Mouse (Mus musculus) urinary bladder, postnatal 36 days (tissue): Measurements from ENCODE around the gene Pear1.
A peak's percentile ranks its signal among the peaks of the same experiment; 100 is the strongest.

Experiments used
- DNase-seq, 2 experiments: peaks; one replicate each; pipeline ENCODE4 v3.0.0; 2022; ENCODE audit warnings: low spot score in 2 of 2, mixed read lengths in 1 of 2

The Pear1 gene

DNA sequence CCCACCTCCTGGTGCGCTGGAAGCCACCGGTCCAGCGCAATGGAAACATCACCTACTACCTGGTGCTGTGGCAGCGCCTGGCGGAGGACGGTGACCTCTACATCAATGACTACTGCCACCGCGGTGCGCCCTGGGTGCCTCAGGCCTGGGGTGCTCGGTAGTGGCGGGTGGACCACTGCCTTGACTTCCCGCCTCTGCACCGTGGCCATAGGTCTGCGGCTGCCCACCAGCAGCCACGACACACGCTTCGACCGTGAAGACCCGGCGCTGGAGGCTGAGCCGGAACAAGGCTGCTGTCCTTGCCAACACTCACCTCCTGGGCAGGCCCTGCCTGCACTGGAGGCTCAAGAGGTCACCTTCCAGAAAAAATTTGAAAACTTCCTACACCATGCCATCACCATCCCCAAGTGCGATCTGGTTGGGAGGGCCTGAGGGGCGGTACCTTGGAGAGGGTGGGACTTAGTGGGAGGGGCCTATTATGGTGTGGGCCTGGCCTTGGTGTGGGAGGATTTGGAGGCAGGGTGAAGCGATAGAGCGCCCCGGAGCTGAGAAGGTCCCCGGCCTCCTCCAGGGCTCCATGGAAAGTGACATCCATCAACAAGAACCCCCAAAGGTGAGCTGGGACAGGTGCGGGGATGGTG is 14.7 kb downstream of the Pear1 start:
- DNase-seq = no peak

DNA sequence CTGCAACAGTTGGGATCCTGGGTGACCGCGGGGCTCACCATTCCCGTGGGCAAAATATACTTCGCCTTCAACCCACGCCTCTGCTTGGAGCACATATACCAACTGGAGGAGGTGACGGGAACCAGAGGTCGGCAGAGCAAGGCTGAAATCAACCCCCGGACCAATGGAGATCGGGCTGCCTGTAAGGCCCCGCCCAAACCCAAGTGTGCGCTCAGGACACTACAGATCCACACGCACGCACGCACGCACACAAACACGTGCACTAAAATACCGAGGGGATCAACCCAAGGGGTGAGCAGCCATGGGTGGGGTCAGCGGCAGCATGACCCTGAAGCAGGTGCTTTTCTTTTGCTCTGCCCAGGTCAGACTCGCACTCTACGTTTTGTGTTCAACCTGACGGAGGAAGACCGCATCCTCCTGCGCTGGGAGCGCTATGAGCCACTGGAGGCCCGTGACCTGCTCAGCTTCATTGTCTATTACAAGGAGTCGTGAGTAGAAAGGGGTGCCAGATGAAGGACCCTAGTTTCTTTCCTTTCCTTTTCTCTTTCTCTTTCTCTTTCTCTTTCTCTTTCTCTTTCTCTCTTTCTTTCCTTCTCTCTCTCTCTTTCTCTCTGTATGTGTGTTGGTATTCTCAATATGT is 19.9 kb downstream of the Pear1 start:
- DNase-seq = no peak

DNA sequence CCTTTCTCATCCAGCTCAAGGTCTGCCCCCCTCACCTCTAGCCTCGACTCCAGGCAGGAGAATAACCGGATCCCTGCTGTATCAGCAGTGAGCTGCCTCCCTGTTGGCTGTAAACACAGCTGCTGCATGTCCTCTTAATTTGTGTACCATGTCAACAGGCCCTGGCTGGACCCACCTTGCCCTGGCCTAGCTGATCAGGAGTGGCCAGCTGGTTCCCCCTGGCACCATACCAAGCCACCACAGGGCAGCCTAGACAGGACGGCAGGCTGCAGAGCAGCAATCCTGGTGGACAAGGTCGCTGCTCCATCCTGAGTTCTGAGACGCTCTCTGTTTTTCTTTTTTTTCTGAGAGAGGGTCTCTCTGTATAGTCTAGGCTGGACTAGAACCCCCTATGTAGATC is 22.4 kb downstream of the Pear1 start:
- DNase-seq = no peak

DNA sequence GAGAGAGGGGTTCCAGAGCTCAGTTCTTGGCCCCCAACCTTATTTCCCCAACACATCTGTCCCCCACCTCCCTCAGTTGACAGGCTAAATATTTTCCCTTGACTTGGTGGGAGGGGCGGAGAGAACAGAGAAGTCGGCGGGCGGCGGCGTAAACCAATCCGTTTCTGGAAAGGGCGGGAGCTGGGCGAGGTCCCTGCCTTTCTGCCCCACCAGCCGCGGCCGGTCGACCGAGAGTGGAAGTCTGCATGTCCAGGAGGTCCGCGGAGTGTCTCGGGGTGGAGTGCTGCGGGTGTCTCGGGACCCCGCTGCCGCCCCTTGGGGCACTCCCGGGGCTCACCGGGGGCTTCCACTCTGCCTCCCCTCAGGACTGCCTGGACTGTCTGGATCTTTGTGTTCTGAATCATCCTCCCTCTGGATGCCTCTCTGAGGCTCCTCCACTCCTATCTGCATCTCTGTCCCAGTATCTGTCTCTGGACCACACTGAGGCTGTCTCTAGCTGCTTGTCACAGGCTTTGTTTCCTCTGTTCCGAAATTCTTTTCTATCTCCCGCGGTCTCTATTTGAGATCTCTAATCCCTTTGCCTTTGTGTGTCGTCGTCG is 27.3 kb downstream of the Pear1 start, which contains the start of gene Insrr:
Gene Insrr (plus strand): TSS at position 216 of the 599 bp plus-strand sequence.
- peak; percentile 35 to 41 for DNase-seq

DNA sequence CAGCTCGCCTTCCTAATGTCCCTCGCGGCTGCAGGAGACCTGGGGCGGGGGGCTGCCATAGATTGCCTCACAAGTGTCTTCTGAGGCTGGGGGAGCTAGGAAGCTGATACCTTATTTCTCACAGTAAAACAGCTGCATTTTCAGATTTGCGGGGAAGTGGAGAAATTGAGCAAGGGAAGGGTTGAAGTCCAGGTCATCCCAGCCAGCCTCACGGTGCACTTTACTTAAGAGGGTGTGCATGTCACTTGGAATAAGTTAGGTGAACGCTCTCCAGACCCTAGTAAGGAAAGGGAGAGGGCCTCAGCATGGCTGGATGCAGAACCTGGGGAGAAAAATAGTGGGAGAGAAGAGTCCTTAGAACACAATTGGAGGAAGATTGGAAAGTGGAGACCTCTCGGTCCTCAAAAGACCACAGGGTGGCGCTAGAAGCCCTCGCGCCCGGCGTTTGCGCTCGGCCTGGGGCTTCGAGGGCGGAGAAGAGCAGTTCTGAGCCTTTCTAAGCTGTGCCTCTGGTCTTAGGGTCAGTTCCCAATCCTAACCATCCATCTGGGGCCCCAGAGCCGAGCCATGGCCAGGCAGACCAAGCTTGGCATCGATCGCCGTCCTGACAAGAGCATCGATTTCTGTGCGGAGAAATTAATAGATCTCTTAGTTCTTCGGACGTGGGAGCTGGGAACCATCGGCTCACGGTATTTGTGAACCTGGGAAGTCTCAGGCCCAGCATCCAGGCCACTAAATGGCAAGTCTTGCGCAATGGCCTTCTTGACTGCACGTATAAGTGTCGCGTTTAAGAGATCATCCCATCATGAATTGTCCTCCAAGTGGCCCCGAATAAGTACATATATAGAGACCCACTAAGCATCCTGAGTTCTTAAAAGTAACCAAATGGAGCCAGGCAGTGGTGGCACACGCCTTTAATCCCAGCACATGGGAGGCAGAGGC is 28.5 kb downstream of the Pear1 start:
- peak; percentile 44 to 56 for DNase-seq

DNA sequence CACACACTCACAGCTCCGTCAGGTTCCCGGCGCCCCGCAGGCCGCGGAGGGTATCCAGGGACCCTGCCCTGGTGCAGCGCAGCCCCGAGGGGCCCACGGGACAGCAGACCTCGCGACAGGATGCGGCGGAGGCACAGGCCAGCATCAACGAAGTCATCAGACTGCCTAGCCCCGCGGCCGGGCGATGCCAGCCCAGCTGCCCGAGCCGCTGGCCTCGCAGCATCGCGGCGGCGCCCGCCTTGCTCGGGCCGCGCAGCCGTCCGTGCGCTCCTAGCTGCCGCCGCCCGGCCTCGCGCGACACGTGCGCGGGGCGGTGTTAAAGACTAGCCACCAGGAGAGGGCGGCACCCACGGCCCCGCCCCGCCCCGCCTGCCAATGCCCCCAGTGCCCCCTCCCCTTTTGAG is 29.2 kb downstream of the Pear1 start, which contains the start of gene Ntrk1:
Gene Ntrk1 (minus strand): TSS at position 241 of the 404 bp plus-strand sequence.
- DNase-seq = no peak

DNA sequence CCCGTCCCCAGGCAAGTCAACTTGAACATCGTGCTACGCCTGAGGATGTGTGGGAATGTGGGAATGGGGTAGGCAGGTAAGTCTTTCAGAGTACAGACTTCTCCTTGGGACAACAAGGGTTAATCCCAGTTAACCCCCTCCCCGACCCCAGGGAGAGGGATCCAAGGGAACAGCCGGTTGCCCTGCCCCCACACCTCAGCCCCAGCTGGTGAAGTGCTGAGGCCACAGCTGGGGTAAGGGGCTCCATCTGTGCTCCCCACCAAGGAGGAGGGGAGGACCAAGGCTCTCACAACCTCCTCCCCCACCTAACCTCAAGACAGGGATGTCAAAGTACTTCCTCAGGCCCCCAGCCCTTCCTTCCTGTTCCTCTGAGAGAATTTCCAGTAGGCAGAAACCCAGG is 34.3 kb downstream of the Pear1 start:
- no peak for DNase-seq

DNA sequence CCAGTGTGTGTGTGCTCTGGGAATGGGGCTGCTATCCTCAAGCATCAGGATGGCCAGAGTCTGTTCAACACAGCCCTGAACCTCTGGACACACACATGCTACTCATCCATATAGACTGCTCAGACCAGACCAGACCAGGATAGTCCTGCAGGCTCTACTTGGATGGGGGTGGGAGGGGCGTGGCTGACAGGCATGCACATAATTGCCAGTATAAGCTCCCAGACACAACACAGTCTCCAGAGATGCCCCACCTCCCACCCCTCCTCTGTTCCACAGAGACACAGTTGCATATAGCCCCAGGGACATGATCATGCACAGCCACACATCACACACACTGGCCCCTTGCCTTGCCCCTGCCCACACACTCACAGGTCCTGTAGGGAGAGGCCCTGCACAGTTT is 34.9 kb downstream of the Pear1 start:
- DNase-seq = no peak

DNA sequence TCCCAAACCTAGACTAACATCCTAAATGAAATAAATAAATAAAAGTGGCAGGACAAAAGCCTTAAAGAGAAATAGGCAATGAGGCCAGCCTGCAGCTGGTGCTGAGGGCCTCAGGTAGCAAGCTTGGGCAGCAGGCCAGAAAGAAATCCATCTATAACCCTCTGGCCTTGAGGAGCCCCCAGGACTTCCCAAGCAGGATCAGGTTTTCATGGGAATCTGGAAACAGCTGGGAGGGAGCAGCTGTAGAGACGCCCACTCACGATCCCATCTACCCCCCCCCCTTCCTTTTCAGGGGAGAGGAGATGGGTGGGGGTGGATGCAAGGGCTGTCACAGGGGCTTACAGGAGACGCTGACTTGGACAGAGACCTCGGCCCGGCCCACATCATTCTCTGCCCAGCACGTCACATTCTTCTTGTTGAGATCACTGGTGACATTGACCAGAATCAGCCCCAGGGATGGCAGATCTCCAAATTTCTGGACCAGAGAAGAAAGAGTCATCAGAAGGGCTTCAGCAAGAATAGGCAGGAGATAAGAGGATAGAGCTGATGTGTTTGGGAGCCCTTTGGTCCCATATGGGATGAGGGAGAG is 38.4 kb downstream of the Pear1 start:
- no peak for DNase-seq

DNA sequence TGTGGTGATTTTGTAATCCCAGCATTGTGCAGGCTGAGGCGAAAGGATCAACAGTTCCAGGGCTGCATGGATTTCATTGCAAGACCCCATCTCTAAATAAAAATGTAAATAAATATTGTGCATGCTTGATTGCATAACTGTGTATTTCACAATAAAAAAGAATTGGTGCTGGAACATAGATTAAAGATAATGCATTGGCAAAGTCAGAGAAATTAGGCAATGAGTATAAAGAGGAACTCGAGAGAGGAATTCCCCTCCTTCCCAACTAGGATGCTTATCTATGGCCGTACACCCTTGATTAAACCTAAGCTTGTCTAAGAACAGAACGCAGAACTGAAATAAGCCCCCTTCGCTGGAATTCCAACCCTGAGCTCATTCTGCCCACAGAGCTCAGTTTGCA is 39.0 kb downstream of the Pear1 start:
- no peak for DNase-seq

DNA sequence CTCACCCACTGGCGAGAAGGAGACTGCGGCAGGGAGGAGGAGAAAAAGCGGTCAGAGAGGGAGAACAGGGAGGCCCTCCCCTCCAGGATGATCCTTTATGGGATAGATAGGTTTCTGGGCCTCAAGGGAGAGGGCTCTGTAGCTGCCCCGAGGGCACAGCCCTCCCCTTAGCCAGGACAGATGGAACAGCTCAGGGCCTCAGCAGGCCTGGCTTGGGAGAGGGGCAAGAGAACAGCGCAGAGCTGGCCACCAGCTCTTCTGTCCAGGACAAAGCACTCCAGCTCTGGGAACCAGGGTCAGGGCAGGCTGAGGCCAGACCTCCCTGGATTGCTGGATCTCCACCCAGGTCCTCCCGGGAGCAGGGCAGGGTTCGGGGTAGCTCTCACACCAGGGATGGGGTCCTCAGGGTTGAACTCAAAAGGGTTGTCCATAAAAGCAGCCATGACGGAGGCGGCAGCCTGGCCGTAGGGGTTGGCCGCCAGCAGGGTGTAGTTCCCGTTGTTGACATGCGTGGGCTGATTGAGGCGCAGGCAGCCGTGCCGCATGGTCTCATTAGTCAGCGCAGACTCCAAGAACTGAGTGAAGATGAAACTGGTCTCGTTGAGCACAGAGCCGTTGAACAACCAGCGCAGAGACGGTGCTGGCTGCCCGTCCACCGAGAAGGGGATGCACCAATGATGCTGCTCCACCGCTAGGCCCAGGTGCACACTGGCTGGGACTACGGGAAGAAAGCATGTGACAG is 40.7 kb downstream of the Pear1 start:
- no peak for DNase-seq

DNA sequence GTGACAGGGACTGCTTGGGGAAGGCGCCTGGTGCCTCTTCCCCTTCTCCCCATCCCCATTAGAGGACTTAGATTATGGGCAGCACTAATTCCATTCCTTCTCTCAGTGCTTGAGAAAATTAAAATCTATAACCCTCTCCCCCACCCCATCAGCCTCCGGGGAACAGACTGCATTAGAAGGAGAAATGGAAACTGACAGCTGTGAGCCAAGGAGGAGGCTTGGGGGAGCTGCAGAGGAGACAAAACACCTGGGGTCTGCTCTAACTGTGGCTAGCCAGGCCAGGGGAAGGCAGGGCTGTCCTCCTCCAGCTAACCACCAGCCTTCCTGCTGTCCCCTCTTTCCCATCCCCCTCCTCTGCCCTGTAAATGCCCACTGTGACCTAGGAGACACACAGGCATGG is 45.0 kb downstream of the Pear1 start:
- DNase-seq = no peak

DNA sequence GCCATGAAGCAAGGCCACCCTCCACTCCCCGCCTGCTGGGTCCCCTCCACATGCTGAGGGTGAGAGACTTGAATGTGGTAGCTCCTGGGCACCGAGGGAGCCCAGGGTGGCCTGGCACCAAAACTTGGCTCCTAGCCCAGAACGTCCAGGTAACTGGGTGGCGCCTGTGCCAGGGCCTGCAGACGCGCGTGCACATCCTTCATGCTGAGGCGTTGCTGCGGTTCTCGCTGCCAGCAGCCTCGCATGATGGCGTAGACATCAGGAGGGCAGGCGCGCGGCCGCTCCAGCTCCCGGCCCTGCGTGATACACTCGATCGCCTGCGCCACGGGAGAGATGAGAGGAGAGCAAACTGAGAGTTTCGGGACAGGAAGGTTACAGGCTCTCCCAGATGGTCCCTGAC is 45.8 kb downstream of the Pear1 start:
- DNase-seq = no peak

DNA sequence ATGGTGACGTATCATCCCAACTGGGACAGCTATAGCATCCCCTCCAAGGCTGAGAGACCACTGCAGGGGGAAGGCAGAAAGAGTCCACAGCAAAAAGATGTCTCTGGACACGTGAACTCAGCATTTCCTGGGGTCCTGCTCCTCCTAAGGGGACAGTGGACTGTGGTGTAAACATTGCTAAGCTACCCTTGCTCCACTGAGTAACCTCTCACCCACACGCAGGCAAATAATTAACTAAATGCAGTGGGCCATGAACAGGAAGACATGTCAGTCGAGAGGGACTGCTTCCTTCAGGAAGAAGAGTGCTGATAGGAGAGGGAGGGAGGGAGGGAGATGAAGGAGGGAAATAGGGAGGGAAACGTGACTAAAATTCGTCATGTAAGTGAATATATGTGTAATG is 53.0 kb downstream of the Pear1 start:
- DNase-seq = no peak

DNA sequence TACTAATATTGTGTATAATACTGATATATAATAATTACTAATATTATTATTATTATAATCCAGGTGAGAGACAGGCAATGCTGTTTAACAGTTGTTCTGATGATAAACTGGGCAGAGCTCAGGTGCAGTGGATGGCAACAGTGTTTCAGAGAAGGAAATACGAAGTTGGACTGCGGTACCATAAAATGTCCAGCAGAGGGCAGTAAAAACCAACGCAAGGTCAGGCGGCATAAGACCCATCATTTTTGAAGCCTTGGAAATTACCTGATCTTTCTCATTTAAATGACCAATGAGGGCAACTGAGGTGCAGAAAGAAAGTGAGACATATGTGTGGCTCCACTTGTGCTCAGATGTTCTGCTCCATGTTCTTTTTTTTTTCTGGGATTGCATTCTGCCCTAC is 53.8 kb downstream of the Pear1 start:
- no peak for DNase-seq

DNA sequence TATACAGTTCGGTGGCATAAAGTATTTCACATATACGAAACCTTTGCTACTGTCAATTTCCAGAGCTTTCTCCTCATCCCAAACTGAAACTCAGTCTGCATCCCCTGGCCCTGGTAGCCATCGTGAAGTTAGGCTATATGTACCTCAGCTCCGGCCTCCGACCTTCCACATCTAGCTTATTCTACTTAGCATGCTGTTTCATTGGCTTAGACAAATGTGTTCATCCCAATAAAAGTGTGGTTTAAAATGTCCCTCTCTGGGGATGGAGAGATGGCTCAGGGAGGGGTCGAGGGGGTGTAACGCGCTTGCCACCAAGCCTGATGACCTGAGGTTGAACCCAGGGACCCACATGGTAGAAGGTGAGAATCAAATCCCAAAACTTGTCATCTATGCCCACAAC is 54.6 kb downstream of the Pear1 start:
- no peak for DNase-seq

DNA sequence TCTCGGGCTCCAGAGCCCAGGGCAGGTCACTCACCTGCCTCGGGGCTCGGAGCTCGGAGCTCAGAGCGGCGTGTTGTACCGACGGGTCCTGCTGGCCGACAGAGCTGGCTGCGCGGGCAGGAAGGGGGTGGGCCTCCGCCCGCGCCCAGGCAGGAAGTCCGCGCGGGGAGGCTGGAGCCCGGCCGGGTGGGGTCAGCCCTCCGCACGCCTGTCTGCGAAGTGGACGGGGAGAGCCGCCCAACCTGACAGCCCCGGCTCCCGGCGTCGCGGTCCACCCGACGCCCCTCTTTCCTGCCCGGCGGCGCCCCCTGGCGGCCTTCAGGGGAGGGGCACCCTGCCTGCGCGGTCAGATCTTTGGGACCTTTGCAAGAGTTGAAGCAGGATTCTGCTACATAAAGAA is 55.3 kb downstream of the Pear1 start:
- peak; percentile 67 to 83 for DNase-seq

DNA sequence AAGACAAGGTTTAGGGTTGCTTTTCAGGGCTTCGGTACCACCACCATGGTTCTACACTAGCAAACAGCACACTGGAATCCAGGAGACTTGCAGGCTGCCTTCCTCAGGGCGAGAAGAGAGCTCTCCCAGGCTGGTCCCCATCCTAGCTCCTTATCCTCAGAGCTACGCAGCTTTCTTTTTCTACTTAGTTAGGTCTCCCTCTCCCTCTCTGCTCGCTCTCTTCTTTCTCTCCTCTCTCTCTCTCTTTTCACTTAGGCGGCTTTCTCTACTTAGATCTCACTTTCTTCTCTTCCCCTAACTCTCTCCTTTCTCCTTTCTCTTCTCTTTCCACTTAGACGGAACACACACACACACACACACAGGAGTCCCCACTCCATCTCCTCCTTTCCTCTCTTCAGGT is 55.7 kb downstream of the Pear1 start:
- DNase-seq = no peak

DNA sequence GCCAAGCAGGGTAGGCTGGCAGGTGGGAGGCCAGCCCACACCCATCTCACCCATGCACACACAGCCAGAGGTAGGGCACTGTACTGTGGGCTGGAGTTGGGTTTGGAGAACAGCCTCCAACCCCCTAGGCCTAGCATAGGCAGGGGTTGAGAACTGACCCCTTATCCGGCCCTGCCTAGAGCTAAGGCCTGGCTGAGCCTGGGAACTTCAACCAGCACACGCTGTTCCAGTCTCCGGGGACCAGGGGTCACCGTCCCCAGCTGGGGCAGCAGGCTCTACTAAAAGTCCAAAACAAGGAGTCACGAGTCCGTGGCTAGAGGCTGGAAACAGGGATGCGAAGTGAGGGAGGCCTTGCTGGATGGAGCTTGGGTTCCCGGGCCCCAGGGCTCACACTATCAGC is 56.3 kb downstream of the Pear1 start:
- DNase-seq = no peak

DNA sequence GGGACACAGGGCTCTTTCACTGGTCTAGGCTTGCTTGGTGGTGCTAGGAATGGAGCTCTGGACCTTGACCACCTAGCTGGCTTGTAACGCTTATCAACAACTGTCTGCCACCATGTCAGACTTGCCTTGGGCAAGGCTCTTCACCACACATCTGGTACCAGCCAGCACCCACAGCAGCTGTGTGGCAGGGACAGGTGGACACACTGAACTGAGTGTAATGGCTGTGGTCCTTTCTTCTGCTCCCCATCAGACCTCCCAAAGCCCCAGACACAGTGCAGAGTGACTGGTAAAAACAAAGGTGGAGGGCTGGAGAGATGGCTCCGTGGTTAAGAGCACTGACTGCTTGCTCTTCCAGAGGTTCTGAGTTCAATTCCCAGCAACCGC is 57.8 kb downstream of the Pear1 start:
- DNase-seq = no peak

DNA sequence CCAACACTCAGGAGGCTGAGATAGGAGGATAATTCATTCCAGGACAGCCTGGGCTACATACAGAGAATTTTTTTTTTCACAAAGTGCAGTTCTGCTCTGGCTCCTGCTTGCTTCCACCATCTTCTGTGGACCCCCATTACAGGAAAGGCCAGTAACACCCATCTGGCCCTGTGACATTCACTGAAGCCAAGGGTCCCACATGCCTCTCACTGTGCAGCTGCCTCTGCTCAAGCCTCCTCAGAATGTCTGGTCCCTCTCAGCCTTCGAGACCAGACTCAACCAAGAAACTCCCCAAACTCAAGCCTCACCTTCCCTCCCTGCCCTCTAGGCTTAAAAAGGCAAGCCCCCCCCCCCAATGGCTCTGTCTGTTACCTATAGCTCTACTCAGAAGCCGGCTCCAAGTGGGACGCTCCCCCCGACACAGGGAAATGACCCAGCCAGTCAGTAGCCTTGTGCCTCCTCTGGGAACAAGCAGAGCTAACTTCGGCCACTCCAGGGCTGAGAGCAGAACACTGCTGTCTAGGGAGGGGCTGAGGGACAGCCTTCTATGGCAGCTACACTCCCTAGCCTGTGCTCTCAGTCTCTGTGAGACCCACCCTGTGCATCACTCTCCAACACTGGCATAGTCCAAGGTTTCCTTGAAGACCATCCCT is 58.3 kb downstream of the Pear1 start:
- no peak for DNase-seq
